Mouse (Mus musculus) megakaryocyte, embryonic 14.5 days (primary cell): ENCODE results near the gene Camk2d. TPM values are rescaled to one million over a fixed set of nuclear protein-coding genes. Genes with fewer than 3 reads are reported as not detected.

Experiments
- H3K27me3 ChIP-seq: replicated peaks from 2 replicates; pipeline ENCODE3; 2012; ENCODE audit warnings: inconsistent platforms
- H3K36me3 ChIP-seq: replicated peaks from 2 replicates; pipeline ENCODE3; 2012; ENCODE audit warnings: low read length, inconsistent platforms, mixed read lengths
- H3K4me1 ChIP-seq: 2 replicates; pipeline ENCODE4 v1.6.1; 2012; ENCODE audit warnings: inconsistent platforms
- H3K4me3 ChIP-seq: replicated peaks from 2 replicates; pipeline ENCODE3; 2012; ENCODE audit warnings: moderate library complexity, mild to moderate bottlenecking, inconsistent platforms
- H3K9me3 ChIP-seq: 2 replicates; pipeline ENCODE4 v1.6.1; 2012; ENCODE audit warnings: inconsistent platforms
- FLI1 ChIP-seq: IDR thresholded peaks from 2 replicates; pipeline ENCODE4 v1.6.1; 2012; ENCODE audit warnings: low read length, inconsistent platforms, mixed read lengths
- GATA1 ChIP-seq: IDR thresholded peaks from 3 replicates; pipeline ENCODE4 v1.6.1; 2012; ENCODE audit warnings: mixed read lengths, low read length, inconsistent platforms, borderline replicate concordance
- polyA plus RNA-seq: library from polyadenylated mRNA; stranded (reverse); fragments of >175 nt; gene quantifications from 2 replicates; pipeline ENCODE4 v1.2.3, GENCODE M21; 2012; ENCODE audit warnings: low replicate concordance; ENCODE audit not compliant: insufficient read depth

Camk2d gene
- polyA plus RNA-seq, 1 experiment = 1.1 TPM

DNA sequence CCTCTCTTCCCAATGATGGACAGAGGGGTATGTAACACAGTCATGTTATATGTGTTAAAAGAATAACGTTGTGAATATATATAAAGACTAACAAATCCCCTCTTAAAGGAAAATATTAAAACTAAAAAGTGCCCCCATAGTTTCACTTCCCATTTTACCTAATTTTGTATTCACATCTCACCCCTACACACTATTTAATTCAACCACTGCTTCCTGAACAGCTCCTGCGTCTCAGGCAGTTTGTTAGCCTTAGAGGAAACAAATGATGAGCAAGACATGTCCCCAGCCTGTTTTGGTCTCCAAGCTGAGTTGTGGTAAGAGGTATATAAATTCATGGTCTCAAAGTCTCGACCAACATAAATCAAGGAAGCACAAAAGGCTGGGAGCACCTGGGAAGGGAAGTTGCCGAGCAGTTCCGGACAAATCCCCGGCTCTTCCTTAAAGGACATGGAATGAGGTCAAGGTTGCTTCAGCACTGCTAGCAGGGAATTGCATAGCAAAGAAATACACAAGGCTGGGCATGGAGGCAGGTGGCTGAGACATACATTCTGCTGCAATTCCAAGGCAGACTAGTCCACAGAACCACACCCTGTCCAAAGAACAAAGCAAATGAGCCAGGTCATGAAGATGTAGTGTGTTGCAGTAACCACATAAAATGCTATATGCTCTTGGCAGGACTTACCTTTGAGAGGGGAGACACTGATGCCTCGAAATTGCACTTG, 155.4 kb downstream of the Camk2d start:
- Histone ChIP-seq H3K9me3 (no peaks in the 10 kb centered on the region), H3K4me1 (peaks cover 6% of the 10 kb centered on the region; the same call in 1 of the 2 replicates), H3K36me3 (no peaks in the 10 kb centered on the region), H3K4me3 (no peak overlapping the region), H3K27me3 (no peaks in the 10 kb centered on the region)
- TF ChIP-seq GATA1 = no peak
- no peak for TF ChIP-seq FLI1

DNA sequence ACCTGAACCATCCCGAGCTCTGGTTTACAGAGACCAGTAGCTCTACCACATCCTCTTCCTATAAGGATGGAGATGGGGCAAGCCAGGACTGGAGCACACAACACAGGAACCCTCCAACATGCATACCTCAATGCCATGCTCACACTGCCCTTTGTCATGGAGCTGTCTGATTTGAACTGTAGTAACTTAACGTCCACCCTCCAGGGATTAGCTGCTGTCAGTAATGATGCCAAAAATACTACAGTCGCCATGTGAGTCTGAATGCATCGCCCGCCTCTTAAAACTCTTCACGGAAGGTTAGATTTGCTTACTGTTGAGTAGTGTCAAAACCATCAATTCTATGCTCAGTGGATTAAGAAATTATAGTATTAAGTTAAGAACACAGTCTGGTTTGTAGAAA, 156.9 kb downstream of the Camk2d start:
- H3K9me3 ChIP-seq = no peaks in the 10 kb centered on the region
- H3K36me3 ChIP-seq = no peaks in the 10 kb centered on the region
- peaks cover 6% of the 10 kb centered on the region; the same call in 1 of the 2 replicates for H3K4me1 ChIP-seq
- TF ChIP-seq GATA1 (no peak), FLI1 (no peak)
- no peak overlapping the region for H3K4me3 ChIP-seq
- no peaks in the 10 kb centered on the region for H3K27me3 ChIP-seq

DNA sequence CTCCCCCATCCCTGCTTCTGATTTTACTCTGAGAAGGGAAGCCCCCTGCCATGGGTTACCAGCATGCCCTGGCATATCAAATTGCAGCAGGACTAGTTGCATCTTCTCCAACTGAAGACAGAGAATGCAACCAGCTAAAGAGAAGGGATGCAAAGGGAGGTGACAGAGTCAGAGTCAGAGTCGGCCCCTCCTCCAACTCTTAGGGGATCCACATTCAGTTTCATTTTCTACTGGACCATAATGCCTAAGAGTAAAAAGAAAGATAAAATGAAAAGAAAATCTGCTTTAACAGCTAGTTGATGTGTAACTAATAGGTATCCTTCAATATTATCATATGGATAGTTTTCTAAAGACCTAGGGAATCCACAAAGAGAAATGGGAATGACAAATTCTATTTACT, 162.3 kb downstream of the Camk2d start:
- Histone ChIP-seq H3K36me3 (no peaks in the 10 kb centered on the region), H3K27me3 (no peaks in the 10 kb centered on the region), H3K4me3 (no peak overlapping the region), H3K9me3 (no peaks in the 10 kb centered on the region), H3K4me1 (no peaks in the 10 kb centered on the region)
- no peak for TF ChIP-seq FLI1
- no peak for TF ChIP-seq GATA1

DNA sequence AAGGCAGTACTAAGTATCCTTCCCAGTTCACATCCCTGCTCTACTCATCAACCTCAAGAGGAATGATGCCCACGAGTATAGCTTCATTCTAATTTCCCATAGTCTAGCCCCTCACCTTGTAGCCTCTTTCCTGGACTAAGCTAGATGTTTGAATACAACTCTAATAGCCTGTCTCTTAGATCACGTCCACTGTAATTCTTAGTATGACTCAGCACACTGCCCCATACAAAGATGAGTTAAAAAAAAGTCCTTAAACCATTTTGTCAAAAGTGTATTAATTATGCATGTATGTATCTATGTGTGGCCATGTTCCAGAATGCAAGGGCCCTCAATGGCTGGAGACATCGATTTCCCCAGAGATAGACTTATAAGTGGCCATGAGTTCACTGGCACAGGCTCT, 164.5 kb downstream of the Camk2d start:
- Histone ChIP-seq H3K9me3 (no peaks in the 10 kb centered on the region), H3K4me3 (peak overlapping the region; percentile 16), H3K27me3 (no peaks in the 10 kb centered on the region), H3K36me3 (no peaks in the 10 kb centered on the region), H3K4me1 (no peaks in the 10 kb centered on the region)
- TF ChIP-seq FLI1 (no peak), GATA1 (no peak)

DNA sequence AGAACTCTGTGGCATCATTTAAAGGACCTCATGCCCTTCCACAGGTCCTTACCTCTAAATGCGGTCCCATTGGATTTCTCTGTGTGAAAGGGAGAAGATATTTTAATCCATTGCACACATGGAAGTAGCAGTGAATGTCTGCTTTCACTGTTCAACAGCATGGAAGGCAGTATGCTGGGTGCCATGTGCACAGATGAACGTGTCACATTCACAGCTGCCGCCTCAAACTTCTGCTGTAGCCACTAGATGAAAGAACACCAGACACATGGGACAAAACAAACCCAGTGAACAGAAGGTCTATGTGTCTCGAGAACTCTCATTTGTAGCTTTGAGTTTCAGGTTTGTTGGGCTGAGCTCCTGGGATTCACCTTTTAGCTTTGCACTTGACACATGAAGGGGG, 168.6 kb downstream of the Camk2d start:
- H3K4me3 ChIP-seq = no peak overlapping the region
- no peaks in the 10 kb centered on the region for H3K27me3 ChIP-seq
- no peaks in the 10 kb centered on the region for H3K36me3 ChIP-seq
- peaks cover 3% of the 10 kb centered on the region; the same call in 1 of the 2 replicates for H3K4me1 ChIP-seq
- no peaks in the 10 kb centered on the region for H3K9me3 ChIP-seq
- no peak for TF ChIP-seq FLI1

DNA sequence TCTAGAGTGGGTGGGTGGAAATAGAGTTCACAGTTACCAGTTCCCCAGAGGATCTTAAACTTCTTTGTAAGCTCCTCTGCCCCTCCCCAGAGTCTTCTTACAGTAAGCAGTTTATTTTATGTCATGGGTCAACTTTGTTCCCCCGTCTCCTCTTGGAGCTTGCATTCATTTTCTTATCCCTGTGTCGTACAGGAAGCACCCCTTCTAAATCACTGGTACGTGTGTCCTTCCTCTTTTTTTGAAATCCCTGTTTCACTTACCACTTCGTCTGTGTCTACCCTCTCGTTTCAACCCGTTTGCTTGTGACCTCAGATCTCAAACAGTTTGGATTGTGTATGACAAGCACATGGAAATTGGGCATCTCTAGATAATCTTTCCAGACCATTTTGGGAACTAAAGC, 174.0 kb downstream of the Camk2d start:
- no peak overlapping the region for H3K4me3 ChIP-seq
- no peak for TF ChIP-seq FLI1
- no peak for TF ChIP-seq GATA1
- H3K9me3 ChIP-seq = no peaks in the 10 kb centered on the region
- H3K36me3 ChIP-seq = no peaks in the 10 kb centered on the region
- H3K4me1 ChIP-seq = peaks cover 9% of the 10 kb centered on the region; the same call in 1 of the 2 replicates
- no peaks in the 10 kb centered on the region for H3K27me3 ChIP-seq

DNA sequence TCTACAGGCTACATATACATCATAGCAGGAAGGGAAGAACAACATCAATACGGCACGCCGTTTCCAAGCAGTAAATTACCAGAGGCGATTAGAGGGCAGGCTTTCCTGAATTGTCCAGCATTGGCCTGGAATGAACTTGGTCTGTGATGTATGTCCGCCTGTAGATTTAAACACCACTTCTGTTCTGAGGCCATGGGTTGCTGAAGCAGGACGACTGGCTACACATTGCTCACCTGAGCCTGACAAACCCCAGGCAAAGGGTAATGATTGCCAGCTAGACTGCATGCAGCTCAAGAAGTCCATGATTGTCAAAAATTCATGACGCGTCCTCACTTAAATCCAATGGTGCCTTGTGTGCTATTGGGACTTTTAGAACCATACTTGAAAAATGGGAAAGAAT, 174.9 kb downstream of the Camk2d start:
- Histone ChIP-seq H3K27me3 (no peaks in the 10 kb centered on the region), H3K4me1 (peaks cover 9% of the 10 kb centered on the region; the same call in 1 of the 2 replicates), H3K36me3 (no peaks in the 10 kb centered on the region), H3K9me3 (no peaks in the 10 kb centered on the region), H3K4me3 (no peak overlapping the region)
- TF ChIP-seq GATA1 (no peak), FLI1 (no peak)

DNA sequence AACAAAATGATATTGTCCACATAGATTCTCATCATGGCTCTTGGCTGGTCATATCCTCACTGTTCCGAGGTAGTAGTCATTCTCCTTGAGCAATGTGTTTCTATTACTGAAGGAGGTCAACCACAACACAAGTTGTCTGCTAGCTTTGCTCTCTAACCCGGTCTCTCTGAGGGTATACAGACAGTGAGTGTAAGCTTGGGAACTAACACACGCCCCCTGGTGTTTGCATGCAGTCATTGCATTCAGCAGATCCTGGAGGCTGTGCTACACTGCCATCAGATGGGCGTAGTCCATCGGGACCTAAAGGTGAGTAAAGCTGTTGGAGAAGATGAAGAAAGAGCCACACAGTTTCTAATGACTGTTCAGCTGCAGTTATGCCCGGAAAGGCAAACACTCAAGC, 175.4 kb downstream of the Camk2d start:
- peaks cover 9% of the 10 kb centered on the region; the same call in 1 of the 2 replicates for H3K4me1 ChIP-seq
- H3K36me3 ChIP-seq = no peaks in the 10 kb centered on the region
- H3K27me3 ChIP-seq = no peaks in the 10 kb centered on the region
- no peaks in the 10 kb centered on the region for H3K9me3 ChIP-seq
- no peak for TF ChIP-seq GATA1
- TF ChIP-seq FLI1 = no peak
- H3K4me3 ChIP-seq = no peak overlapping the region

DNA sequence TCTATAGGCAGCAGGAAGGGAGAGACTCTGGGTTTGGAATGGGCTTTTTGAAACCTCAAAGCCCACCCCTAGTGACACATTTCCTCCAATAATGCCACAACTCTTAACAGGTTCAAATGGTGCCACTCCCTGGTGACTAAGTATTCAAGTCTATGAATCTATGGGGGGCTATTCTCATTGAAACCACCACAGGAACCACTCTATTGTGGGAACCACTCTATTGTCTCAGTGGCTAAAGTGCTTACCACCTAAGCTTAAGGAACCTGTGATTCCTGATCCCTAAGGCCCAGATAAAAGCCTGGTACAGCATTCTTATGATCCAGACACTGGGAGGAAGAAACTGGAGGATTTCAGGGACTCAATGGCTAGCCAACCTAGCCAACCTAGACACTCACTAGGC, 179.9 kb downstream of the Camk2d start:
- H3K36me3 ChIP-seq = no peaks in the 10 kb centered on the region
- TF ChIP-seq FLI1 (no peak), GATA1 (no peak)
- H3K4me1 ChIP-seq = peaks cover 10% of the 10 kb centered on the region
- no peak overlapping the region for H3K4me3 ChIP-seq
- no peaks in the 10 kb centered on the region for H3K9me3 ChIP-seq
- H3K27me3 ChIP-seq = no peaks in the 10 kb centered on the region

DNA sequence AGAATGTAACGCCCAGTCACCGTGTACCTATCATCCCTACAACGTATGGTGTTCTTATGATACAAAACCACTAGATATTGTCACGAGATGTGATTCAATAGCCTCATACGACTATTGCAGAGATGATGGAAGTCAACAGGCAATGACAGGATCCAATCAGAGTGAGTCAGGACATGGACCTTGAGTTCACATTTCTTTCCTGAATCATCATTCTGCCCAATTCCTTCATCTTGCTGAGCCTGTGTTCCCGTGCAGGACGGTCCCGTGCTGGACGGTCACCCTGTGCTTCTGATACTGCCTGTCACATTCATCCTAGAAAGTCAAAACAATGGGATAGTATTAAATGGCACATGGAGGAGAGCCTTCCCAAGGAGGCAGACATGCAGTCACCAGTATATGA, 181.0 kb downstream of the Camk2d start:
- Histone ChIP-seq H3K4me1 (peaks cover 7% of the 10 kb centered on the region), H3K27me3 (no peaks in the 10 kb centered on the region), H3K36me3 (no peaks in the 10 kb centered on the region), H3K4me3 (no peak overlapping the region), H3K9me3 (no peaks in the 10 kb centered on the region)
- no peak for TF ChIP-seq FLI1

DNA sequence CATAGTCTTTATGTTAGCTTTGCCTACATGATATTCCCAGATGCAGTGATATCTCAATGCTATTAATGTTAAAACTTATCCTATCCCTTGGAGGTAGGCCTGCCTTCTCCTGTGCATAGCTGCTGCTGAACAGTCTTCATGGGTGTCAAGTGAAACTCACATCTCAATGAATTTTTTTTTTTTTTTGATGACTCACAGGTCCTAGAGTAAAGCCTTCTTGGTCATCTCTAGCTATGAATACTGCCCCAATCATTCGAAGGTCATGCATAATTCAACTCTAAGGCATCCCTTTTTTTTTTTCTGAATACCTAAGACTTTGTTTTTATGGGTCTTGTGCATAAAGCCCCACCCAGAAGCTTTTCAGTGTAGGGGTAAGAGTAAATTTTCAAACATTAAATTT, 181.8 kb downstream of the Camk2d start:
- no peaks in the 10 kb centered on the region for H3K36me3 ChIP-seq
- TF ChIP-seq GATA1 (no peak), FLI1 (no peak)

More for the DNA sequence above, 181.8 kb downstream of the Camk2d start:
- Histone ChIP-seq H3K4me3 (no peak overlapping the region), H3K27me3 (no peaks in the 10 kb centered on the region), H3K4me1 (peaks cover 7% of the 10 kb centered on the region), H3K9me3 (no peaks in the 10 kb centered on the region)
